Mouse (Mus musculus) cortical plate, adult 2 months (tissue): ENCODE results near the gene Brsk2. TPM values are rescaled to one million over a fixed set of nuclear protein-coding genes. Genes with fewer than 3 reads are reported as not detected.
"Not testable (repeated sequence)": the region's sequence is repeated elsewhere in the genome, so short reads cannot be mapped to it uniquely, and the experiment has no call there.

Source experiments
- H3K27ac ChIP-seq: fragments of 200-500 bp; 2 replicates; pipeline ENCODE4 v1.5.1; 2012; ENCODE audit warnings: low read length, control low read depth, inconsistent platforms; ENCODE audit not compliant: insufficient read depth
- H3K4me1 ChIP-seq: fragments of 200-500 bp; 2 replicates; pipeline ENCODE4 v1.6.1; 2011; ENCODE audit warnings: low read length; ENCODE audit not compliant: control insufficient read depth, insufficient read depth
- H3K4me3 ChIP-seq: fragments of 200-500 bp; 2 replicates; pipeline ENCODE4 v1.5.1; 2011; ENCODE audit warnings: mild to moderate bottlenecking, low read length, control low read depth; ENCODE audit not compliant: insufficient read depth
- CTCF ChIP-seq: fragments of 200-500 bp; IDR thresholded peaks from 2 replicates; pipeline ENCODE4 v1.5.1; 2011; ENCODE audit warnings: mild to moderate bottlenecking, control low read depth, low read length; ENCODE audit not compliant: insufficient read depth; ENCODE audit errors: extremely low read depth
- POLR2A ChIP-seq: fragments of 200-500 bp; IDR thresholded peaks from 2 replicates; pipeline ENCODE4 v1.6.1; 2011; ENCODE audit warnings: mild to moderate bottlenecking, low read length, control low read depth; ENCODE audit not compliant: insufficient read depth; ENCODE audit errors: extremely low read depth
- polyA plus RNA-seq: library from polyadenylated mRNA; depleted of rRNA; stranded (reverse); fragments of >200 nt; gene quantifications from 2 replicates; pipeline ENCODE4 v1.2.3, GENCODE M21; 2012; rRNA removed

Brsk2 gene
- polyA plus RNA-seq: 179 and 188 TPM in 2 replicates

DNA sequence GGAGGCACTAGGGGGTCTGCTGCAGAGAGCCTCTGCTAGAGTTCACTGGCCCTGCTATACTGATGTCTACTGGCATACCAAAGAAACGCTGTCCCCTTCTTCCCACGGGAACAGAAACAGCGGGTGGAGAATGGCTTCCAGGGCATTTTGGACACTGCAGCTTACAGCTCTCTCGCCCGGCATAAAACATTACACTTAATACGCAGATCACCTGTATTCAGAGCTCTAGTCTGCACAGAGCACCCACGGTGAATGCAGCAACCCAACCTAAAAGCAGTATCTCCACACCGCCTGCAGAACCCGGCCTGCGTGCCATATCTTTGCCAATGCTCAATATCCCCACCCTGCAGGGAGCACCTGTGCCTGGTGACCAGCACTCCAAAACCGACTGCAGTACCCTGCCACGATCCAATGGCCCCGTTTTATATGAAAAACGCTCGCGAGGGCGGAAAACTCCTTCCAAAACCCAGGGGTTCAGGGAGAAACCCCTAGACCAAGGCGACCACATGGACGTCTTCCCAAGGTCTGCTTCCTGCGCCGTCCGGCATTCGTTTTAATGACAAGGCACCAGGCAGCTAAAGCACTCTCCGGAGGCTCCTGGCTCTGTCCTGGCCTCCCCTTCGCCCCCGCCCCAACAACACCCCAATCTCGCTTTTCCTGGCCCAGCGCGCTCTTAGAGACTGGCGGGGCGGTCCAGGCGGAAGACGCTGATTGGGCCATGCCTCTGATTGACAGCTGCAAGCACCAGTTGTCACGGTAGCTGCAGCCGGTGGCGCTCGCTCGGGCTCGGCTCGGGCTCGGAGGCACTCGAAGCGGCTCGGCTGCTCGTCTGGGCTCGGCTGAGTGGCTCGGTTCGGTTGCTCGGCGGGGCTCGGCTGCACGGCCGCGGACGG, at the start of gene Brsk2:
Gene Brsk2, plus strand, starts transcription at position 846 of the 893 bp plus-strand sequence.
- Histone ChIP-seq H3K27ac (peak within 1 kb of the TSS; percentile 95), H3K4me1 (peaks cover 16% of the 10 kb centered on the region), H3K4me3 (peak within 1 kb of the TSS; percentile 90)
- TF ChIP-seq POLR2A (peak; percentile 76; the same call in 1 of the 2 replicates), CTCF (no peak)

DNA sequence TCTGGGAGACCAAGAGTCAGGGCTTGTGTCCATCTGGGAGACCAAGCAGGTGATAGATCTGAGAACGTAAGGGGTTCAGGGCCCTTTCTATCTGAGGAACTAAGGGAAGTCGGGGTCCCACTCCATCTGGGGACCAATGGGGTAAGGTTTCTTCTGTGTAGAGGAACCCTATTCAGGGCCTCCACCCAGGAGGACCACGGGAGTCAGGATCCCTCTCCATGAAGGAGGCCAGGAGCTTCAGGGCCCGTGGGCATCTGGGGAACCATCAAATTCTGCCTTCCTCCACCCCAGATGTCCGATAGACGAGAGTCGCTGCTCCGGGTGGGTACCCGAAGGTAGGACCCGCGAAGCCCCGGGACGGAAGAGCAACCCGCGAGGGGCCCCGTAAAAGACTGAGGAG, 47.7 kb upstream of the Brsk2 start:
- Histone ChIP-seq H3K4me3 (peak overlapping the region; percentile 90), H3K27ac (0 out of 2 replicates have a peak overlapping the region, but pooled peaks have one; percentile 16), H3K4me1 (peaks cover 14% of the 10 kb centered on the region)
- no peak for TF ChIP-seq POLR2A
- no peak for TF ChIP-seq CTCF

DNA sequence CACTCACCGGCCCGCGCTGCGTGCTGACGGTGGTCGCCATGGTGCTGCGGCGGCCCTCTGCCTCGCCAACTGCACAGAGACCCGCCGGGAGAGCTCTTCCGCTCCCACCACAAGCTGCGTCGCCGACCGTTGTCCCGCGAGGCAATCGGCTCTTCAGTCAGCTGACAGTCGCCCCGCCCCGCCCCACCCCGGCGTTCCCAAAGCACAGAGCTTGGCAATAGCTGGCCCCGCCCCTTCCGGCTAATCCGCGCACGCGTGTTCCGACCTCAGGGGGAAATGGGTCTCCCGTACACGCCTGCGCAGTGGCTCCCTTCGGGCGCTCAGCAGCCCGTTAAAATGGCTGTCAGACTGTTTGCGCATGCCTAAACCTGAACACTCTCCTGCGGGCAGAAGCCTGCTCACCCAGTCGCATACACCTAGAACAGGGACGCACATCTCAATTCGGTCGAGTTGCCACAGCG, 47.3 kb upstream of the Brsk2 start:
- TF ChIP-seq POLR2A (peak; percentile 86), CTCF (no peak)

DNA sequence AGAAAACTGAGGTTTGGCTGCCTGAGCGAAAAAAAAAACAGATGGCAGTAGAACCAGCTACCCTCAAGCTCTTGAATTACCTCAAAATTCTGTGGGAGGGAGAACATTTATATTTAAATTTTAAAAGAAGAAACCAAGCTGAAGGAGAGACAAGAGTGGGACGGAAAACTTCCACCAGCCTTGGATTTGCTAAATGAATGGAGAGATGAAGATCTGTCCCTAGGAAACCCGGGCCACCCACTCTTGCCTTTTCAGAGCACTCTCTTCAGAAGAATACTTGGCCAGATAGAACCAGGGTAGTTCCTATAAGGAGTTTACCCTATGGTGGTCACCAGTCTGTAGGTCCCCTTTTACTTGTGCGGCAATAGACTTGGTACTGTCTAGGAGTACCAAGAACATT, 46.8 kb upstream of the Brsk2 start:
- Histone ChIP-seq H3K27ac (peak overlapping the region; percentile 86), H3K4me1 (peaks cover 14% of the 10 kb centered on the region), H3K4me3 (peak overlapping the region; percentile 90)
- TF ChIP-seq CTCF: no peak
- no peak for TF ChIP-seq POLR2A

More for the DNA sequence above, 47.3 kb upstream of the Brsk2 start:
- peak overlapping the region; percentile 90 for H3K4me3 ChIP-seq
- H3K27ac ChIP-seq: peak overlapping the region; percentile 86
- H3K4me1 ChIP-seq: peaks cover 14% of the 10 kb centered on the region

DNA sequence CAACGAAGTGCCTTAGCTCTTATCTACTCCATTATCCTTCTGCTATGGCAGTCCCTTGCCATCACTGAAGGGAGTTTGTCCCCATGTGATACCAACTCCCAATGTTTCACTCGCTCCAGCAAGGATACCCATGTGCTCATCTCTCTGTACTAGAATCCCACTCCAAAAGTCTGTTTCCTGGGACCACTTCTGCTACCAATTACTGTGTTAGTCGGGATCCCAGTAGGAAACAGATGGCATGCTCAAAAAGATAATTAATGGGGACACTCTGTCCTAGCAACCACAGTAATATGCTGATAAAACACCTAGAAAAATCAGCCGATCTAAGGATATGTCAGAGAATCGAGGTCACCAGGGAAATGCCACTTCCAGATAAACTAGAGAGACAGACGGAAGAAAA, 41.0 kb upstream of the Brsk2 start:
- H3K4me3 ChIP-seq: no peak overlapping the region

DNA sequence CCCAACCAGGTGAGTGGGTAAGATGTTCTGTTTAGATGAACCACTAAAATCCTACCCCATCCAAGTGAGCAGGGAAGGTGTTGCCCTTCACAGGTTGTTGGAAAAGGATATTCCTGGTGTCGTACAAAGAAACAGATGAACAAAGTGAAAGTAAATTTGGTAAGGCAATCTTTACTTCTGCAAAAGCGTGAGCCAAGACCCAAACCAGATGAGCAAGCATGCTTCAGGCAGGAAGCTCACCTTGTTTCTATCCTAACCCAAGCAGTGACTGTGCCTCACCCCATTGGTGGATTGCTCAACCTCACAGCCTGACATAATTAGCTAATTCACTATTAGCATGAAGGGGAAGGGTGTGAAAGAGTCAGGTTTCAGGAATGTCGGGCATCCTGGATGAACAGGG, 38.2 kb upstream of the Brsk2 start:
- TF ChIP-seq CTCF: no peak
- TF ChIP-seq POLR2A: no peak
- Histone ChIP-seq H3K4me1 (no peaks in the 10 kb centered on the region), H3K27ac (no peak overlapping the region), H3K4me3 (no peak overlapping the region)

More for the DNA sequence above, 41.0 kb upstream of the Brsk2 start:
- TF ChIP-seq CTCF (no peak), POLR2A (no peak)
- Histone ChIP-seq H3K4me1 (no peaks in the 10 kb centered on the region), H3K27ac (no peak overlapping the region)

GRCm38 (mm10) chr7:141918407-141918806, 31.1 kb upstream of the Brsk2 start, which contains the start of gene Tollip:
Tollip (minus strand) TSS chr7:141918507.
- Histone ChIP-seq H3K27ac (no peak within 1 kb of the TSS), H3K4me1 (no peaks in the 10 kb centered on the region), H3K4me3 (no peak within 1 kb of the TSS)
- TF ChIP-seq CTCF (no peak), POLR2A (no peak)

DNA sequence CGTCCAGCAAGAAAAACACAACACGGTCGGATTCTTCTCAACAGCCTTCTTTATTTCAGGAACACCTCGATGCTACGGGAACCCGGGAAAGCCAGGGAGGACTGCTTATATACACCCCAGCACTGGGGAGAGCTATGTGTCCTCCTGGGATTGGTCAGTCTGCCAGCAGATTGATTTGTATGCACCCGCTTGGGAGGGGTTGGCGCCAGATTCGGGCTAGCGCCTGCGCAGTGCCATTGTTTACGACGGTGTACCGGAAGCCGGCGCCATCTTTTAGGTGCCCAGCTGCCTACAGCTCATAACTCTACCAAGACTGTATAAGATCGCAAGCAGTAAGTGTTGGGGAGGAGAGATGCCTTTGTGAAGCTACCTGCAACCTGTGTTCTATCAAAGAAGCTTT, 25.4 kb upstream of the Brsk2 start:
- not testable (repeated sequence) for H3K4me3 ChIP-seq, H3K27ac ChIP-seq, H3K4me1 ChIP-seq

DNA sequence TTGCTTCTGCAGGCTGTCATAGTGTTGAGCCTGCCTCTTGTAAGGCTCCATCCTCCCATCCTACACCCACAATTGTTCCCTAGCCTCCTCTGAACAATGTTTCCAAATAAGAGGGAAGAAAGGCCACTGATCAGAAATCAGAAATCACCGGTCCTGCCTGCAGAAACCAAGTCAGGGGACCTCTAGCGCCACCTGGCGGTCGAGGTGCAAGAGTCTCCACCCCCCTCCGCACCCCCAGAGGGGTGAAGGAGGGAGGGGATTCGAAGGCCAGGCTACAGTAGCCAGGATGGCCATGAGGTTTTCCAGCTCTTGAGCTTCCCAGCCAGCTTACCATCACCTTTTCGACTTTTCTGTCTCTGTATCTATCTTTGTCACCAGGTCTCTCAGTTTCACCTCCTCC, 24.6 kb upstream of the Brsk2 start:
- Histone ChIP-seq H3K4me1 (peaks cover 12% of the 10 kb centered on the region), H3K4me3 (no peak overlapping the region), H3K27ac (no peak overlapping the region)
- TF ChIP-seq CTCF (peak; percentile 77), POLR2A (no peak)

GRCm38 (mm10) chr7:141928642-141929041, 20.9 kb upstream of the Brsk2 start:
- peaks cover 12% of the 10 kb centered on the region for H3K4me1 ChIP-seq
- peak overlapping the region; percentile 59; the same call in 1 of the 2 replicates for H3K27ac ChIP-seq
- no peak overlapping the region for H3K4me3 ChIP-seq
- TF ChIP-seq POLR2A (peak; percentile 41; the same call in 1 of the 2 replicates), CTCF (no peak)
